ENCODE assay signal across 10 mouse cellular contexts in genomic region chr16:91225233-91226037, GRCm38 (mm10). TPM values are rescaled to one million over a fixed set of nuclear protein-coding genes. Genes with fewer than 3 reads are reported as not detected.
DNase-seq lines count a peak whose midpoint lies in the region; ATAC-seq and TF ChIP-seq lines count a peak whose summit lies in the region.
"Had no signal": no experiment of that assay in that cellular context is flagged by ENCODE, and none has a peak within 500 bp of the region (broad histone marks: within the 10 kb centered on the region; RNA-seq: fewer than 3 reads in every experiment).

Gene Olig2, plus strand, starts transcription at chr16:91225457.

- in situ Hi-C loops in ES-E14 (cut with MboI; ENCODE audit: low sequenced_read_pairs in 2 of 2, unreplicated experiment in 2 of 2): no loop called here

- H3K4me3 ChIP-seq in heart, embryonic 13.5 days: peak within 1 kb of the TSS; percentile 43
- H3K4me3 ChIP-seq in ES-E14 (ENCODE audit: insufficient read depth in 1 of 2, low read depth in 1 of 2, low read length in 2 of 2, poor library complexity in 1 of 2, severe bottlenecking in 1 of 2): peak within 1 kb of the TSS; percentile 26 to 59
- peak within 1 kb of the TSS; percentile 58 for H3K4me3 ChIP-seq in forebrain, embryonic 12.5 days (replicated peaks)
- H3K4me3 ChIP-seq in neural tube, embryonic 12.5 days: peak within 1 kb of the TSS; percentile 24

- intact Hi-C loops in heart, postnatal 10 days (cut with DNase I): no loop called here

- peaks cover 100% of the 10 kb centered on the region for H3K27me3 ChIP-seq in heart, embryonic 13.5 days (replicated peaks)
- H3K27me3 ChIP-seq in forebrain, embryonic 12.5 days: peaks cover 97% of the 10 kb centered on the region
- H3K27me3 ChIP-seq in neural tube, embryonic 12.5 days (replicated peaks): peaks cover 100% of the 10 kb centered on the region

- no peaks in the 10 kb centered on the region for H3K36me3 ChIP-seq in heart, embryonic 13.5 days
- H3K36me3 ChIP-seq in ES-E14 (ENCODE audit: control insufficient read depth, insufficient read depth, low read length, poor library complexity, severe bottlenecking): no peaks in the 10 kb centered on the region
- 0 out of 2 replicates have a peak, but pooled peaks cover 7% of the 10 kb centered on the region for H3K36me3 ChIP-seq in forebrain, embryonic 12.5 days (replicated peaks)
- H3K36me3 ChIP-seq in neural tube, embryonic 12.5 days: no peaks in the 10 kb centered on the region
- H3K36me3 ChIP-seq: G1E had no signal

- no peaks in the 10 kb centered on the region for H3K9me3 ChIP-seq in heart, embryonic 13.5 days
- no peaks in the 10 kb centered on the region for H3K9me3 ChIP-seq in ES-E14 (ENCODE audit: control insufficient read depth, insufficient read depth, low read depth, low read length)
- no peaks in the 10 kb centered on the region for H3K9me3 ChIP-seq in forebrain, embryonic 12.5 days
- H3K9me3 ChIP-seq in neural tube, embryonic 12.5 days: no peaks in the 10 kb centered on the region

- no peak for DNase-seq in heart, postnatal 10 days
- peak; percentile 72 for DNase-seq in ES-E14 (ENCODE audit: low read depth, low spot score)
- peak; percentile 35 to 68 for DNase-seq in layer of hippocampus, postnatal 14 days (ENCODE audit: low spot score in 2 of 2)
- DNase-seq in ovary, postnatal 36 days (ENCODE audit: low spot score): no peak
- no peak for DNase-seq in adrenal gland, adult (ENCODE audit: inconsistent age in 2 of 2, low spot score in 1 of 2)

- peaks cover 41% of the 10 kb centered on the region for H3K4me1 ChIP-seq in heart, embryonic 13.5 days
- peaks cover 4 to 12% of the 10 kb centered on the region in 2 experiments; a peak in 2 of 4 replicates for H3K4me1 ChIP-seq in ES-E14 (ENCODE audit: control insufficient read depth in 2 of 2, insufficient read depth in 2 of 2, low read length in 2 of 2, poor library complexity in 1 of 2)
- peaks cover 74% of the 10 kb centered on the region for H3K4me1 ChIP-seq in forebrain, embryonic 12.5 days
- peaks cover 23% of the 10 kb centered on the region for H3K4me1 ChIP-seq in neural tube, embryonic 12.5 days

- no peak within 1 kb of the TSS for H3K9ac ChIP-seq in heart, embryonic 13.5 days
- H3K9ac ChIP-seq in ES-E14 (ENCODE audit: insufficient read depth, low read depth, low read length, poor library complexity, severe bottlenecking): no peak within 1 kb of the TSS
- H3K9ac ChIP-seq in forebrain, embryonic 12.5 days: peak within 1 kb of the TSS; percentile 74
- H3K9ac ChIP-seq in neural tube, embryonic 12.5 days: no peak within 1 kb of the TSS

- ATAC-seq in heart, embryonic 13.5 days (ENCODE audit: extremely low read depth, insufficient number of reproducible peaks, low FRiP score, low TSS enrichment): no peak; the same call in 1 of the 2 replicates
- peak; percentile 93 for ATAC-seq in forebrain, embryonic 12.5 days (ENCODE audit: low FRiP score)
- peak; percentile 78; the same call in 1 of the 2 replicates for ATAC-seq in neural tube, embryonic 12.5 days (ENCODE audit: low FRiP score, low read depth)

- H3K27ac ChIP-seq in heart, embryonic 13.5 days (replicated peaks): no peak within 1 kb of the TSS
- H3K27ac ChIP-seq in ES-E14 (ENCODE audit: insufficient read depth, low read depth, low read length, poor library complexity, severe bottlenecking): no peak within 1 kb of the TSS
- H3K27ac ChIP-seq in forebrain, embryonic 12.5 days: peak within 1 kb of the TSS; percentile 60
- no peak within 1 kb of the TSS for H3K27ac ChIP-seq in neural tube, embryonic 12.5 days

- WGBS in heart, embryonic 13.5 days: under 1% methylated on average over 53 of the region's 53 CpGs
- under 1% methylated on average over 53 of the region's 53 CpGs for WGBS in forebrain, embryonic 12.5 days
- under 1% methylated on average over 53 of the region's 53 CpGs for WGBS in neural tube, embryonic 12.5 days

- H3K4me2 ChIP-seq in heart, embryonic 13.5 days: peak within 1 kb of the TSS; percentile 67
- H3K4me2 ChIP-seq in forebrain, embryonic 12.5 days: peak within 1 kb of the TSS; percentile 65
- H3K4me2 ChIP-seq in neural tube, embryonic 12.5 days (replicated peaks): peak within 1 kb of the TSS; percentile 44

TF ChIP-seq in ES-E14, 5 proteins besides CTCF, POLR2A, EP300 and RAD21:
- TF ChIP-seq MAFK (IDR thresholded peaks at IDR 0.05; ENCODE audit: insufficient read depth, low read depth, low read length): no peak
- no peak for TF ChIP-seq ZNF384 (IDR thresholded peaks at IDR 0.05; ENCODE audit: low read depth, low read length)
- TF ChIP-seq HCFC1 (IDR thresholded peaks at IDR 0.05; ENCODE audit: borderline replicate concordance, insufficient read depth, low read length): no peak
- no peak for TF ChIP-seq CHD2 (IDR thresholded peaks at IDR 0.05; ENCODE audit: low read depth, low read length)
- TF ChIP-seq ZC3H11A (IDR thresholded peaks at IDR 0.05; ENCODE audit: borderline replicate concordance, low read depth, low read length): no peak

RNA-seq across cellular contexts. Expression of gene Olig2, which starts in this region (rescaled TPM):
- not detected in 2 replicates for polyA plus RNA-seq in heart, embryonic 13.5 days (2015; fragmentation: Nextera tagmentation; extraction: Ambion mirVana)
- total RNA-seq in heart, postnatal 10 days (2021): not detected
- total RNA-seq in ES-E14 (2012; rRNA removed): 0.09 TPM in 1 of 2 replicates, not detected in the other
- polyA plus RNA-seq in forebrain, embryonic 12.5 days (2016; fragmentation: Nextera tagmentation; extraction: Ambion mirVana): 20.8 and 28.1 TPM in 2 replicates
- 10 to 100 TPM; 48.5 to 49.1 TPM for total RNA-seq in layer of hippocampus, postnatal 14 days (2021)
- 2.9 TPM in 2 replicates for polyA plus RNA-seq in neural tube, embryonic 12.5 days (2016; fragmentation: Nextera tagmentation; extraction: Ambion mirVana)
- polyA plus RNA-seq: G1E; gonadal fat pad, adult 2 months had no signal

Comparison
In these comparisons a context has a peak if more than half of its experiments do, and no peak if none do; other contexts are left out.
1. RNA of gene Olig2 (total RNA-seq): 48.5 to 49.1 TPM in layer of hippocampus, postnatal 14 days; 0.09 TPM in ES-E14 and not detected in heart, postnatal 10 days; every median in the first group is over 10 times any median in the second.
2. Peak in DNase-seq and H3K4me3 ChIP-seq in ES-E14; RNA of the gene not detected or under 1 TPM.
3. DNase-seq: peak in layer of hippocampus, postnatal 14 days (2 of 2); none in heart, postnatal 10 days (0 of 2), ovary, postnatal 36 days (single experiment) and adrenal gland, adult (0 of 2).
4. Peak in every context shown above with its lines, with median percentiles within 50 percentile points of each other: H3K4me2 ChIP-seq and H3K4me3 ChIP-seq.